Mouse (Mus musculus) layer of hippocampus, adult 2 months (tissue): ENCODE measurements at regions not wholly inside any gene's neighbourhood (a gene's known extent, or its start where the extent isn't known, plus 50 kb on each side); places are given as distances from the start of the nearest gene placed in this dataset.

Source experiments
- DNase-seq, 2 experiments: peaks; one replicate each; pipeline ENCODE4 v3.0.0; 2022; ENCODE audit warnings: low spot score in 2 of 2
- H3K27ac ChIP-seq: fragments of 200-600 bp; 2 replicates; pipeline ENCODE4 v1.8.1; 2022
- H3K4me3 ChIP-seq: fragments of 200-600 bp; 2 replicates; pipeline ENCODE4 v1.8.1; 2022; ENCODE audit warnings: mild to moderate bottlenecking
- CTCF ChIP-seq: fragments of 200-600 bp; conservative IDR thresholded peaks from 2 replicates; pipeline ENCODE4 v1.8.1; 2022; ENCODE audit warnings: antibody characterized with exemption, mild to moderate bottlenecking, moderate library complexity

DNA sequence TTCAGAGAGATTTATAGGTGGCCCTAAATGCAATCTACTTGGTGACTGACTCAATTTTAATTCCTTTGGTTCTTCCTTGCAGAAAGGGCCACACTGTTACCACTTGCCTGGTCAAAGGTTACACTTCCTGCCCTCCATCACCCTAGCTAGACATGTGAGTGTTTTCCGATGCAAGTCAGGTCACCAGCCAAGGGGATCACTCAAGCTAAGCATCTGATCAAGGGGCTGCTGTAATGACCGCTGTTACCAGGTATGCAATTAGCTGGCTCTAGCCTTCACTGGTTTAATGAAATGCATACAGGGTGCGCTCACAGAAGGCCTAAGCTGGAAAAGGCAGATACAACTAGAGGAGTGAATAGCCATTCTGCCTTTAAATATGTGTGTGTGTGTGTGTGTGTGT, 105.1 kb downstream of the Mtx2 start:
- TF ChIP-seq CTCF: no peak
- no peak overlapping the region for H3K27ac ChIP-seq
- H3K4me3 ChIP-seq: no peak overlapping the region
- no peak for DNase-seq

GRCm38 (mm10) chr2:74933190-74933589, 107.6 kb downstream of the Mtx2 start:
- no peak for DNase-seq
- H3K4me3 ChIP-seq: no peak overlapping the region
- TF ChIP-seq CTCF: no peak
- no peak overlapping the region for H3K27ac ChIP-seq

GRCm38 (mm10) chr2:74933771-74934170, 108.2 kb downstream of the Mtx2 start:
- H3K4me3 ChIP-seq: no peak overlapping the region
- no peak overlapping the region for H3K27ac ChIP-seq
- no peak for DNase-seq
- TF ChIP-seq CTCF: no peak

DNA sequence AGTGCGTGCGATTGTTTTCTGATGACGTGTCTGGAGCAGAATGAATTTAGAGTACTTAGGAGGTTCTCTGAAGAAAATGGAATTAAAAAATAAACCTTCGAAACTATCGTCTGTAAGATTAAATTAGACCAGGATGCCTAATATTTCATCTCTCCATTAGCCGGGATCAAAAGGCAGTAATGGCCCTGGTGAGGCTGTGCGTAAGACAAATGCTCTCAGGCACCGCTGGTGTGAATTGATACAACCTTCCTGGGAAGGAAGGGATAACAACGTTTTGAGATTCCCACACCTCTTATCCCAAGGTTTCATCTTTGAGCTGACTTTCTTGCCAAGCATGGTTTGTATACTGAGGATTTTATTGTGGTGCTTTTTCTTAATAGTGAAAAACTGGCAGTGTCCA, 113.1 kb downstream of the Mtx2 start:
- no peak for DNase-seq
- TF ChIP-seq CTCF: no peak
- no peak overlapping the region for H3K4me3 ChIP-seq
- no peak overlapping the region for H3K27ac ChIP-seq

- H3K27ac ChIP-seq: no peak overlapping the region
- no peak for TF ChIP-seq CTCF
- no peak for DNase-seq
- no peak overlapping the region for H3K4me3 ChIP-seq
These were observed 116.4 kb downstream of the Mtx2 start for GRCm38 (mm10) chr2:74941966-74942365.

DNA sequence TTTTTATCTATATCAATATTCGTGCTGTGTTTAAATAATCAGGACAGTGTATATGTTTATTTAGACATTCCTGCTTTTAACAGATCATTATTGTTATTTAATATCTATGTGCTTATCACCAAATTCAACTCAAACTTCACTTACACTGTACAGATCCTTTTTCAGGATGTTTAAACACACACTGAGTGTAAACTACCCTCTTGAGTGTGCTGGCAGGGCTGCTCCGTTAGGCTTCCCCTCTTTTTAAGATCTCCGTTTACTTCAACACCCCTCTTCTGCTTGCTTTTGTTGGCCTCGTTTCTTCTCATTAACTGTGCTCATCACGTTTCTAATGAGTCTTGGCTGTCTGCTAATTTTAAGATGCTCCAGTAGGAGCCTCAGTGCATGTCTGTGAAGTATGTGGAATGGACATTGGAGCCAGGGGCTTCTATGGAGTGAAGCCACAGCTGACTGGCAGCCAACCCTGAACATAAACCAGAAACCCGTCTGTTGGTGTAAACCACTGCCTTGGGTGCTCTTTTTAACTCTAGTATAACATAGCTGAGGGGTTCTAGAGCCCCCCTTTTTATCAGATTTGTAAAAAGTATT, 117.1 kb downstream of the Mtx2 start:
- no peak for TF ChIP-seq CTCF

DNA sequence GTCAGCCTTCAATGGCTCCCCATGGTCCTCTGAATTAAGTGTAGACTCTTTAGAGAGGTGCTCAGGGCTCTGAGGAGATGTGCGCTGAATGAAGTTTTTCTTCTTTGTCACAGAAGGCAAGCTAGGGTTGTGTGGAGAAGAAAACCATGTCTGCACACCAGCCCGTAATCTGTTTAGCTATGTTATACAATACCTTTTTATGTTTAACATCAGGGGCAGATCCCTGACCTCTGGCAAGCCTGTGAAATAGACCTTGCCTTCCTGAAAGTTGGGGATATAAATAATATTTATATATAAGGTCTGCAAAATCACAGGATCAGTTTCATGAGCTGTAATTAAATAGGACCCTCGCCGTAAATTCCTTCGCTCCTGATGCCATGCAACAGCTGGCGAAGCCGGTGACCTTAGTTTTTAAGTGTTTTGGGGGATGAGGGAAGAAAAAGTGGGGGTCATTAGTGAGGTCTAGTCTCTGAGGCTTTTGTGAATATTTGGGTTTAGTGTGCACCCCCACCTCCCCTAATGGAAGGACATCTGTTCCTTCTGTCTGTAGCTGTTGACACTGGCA, 119.7 kb downstream of the Mtx2 start:
- TF ChIP-seq CTCF: no peak
- Histone ChIP-seq H3K4me3 (no peak overlapping the region), H3K27ac (no peak overlapping the region)
- no peak for DNase-seq

More for the DNA sequence above, 117.1 kb downstream of the Mtx2 start:
- Histone ChIP-seq H3K27ac (no peak overlapping the region), H3K4me3 (no peak overlapping the region)
- no peak for DNase-seq

GRCm38 (mm10) chr2:74951401-74952260, 126.0 kb downstream of the Mtx2 start:
- Histone ChIP-seq H3K27ac (no peak overlapping the region), H3K4me3 (no peak overlapping the region)
- DNase-seq: no peak
- no peak for TF ChIP-seq CTCF

DNA sequence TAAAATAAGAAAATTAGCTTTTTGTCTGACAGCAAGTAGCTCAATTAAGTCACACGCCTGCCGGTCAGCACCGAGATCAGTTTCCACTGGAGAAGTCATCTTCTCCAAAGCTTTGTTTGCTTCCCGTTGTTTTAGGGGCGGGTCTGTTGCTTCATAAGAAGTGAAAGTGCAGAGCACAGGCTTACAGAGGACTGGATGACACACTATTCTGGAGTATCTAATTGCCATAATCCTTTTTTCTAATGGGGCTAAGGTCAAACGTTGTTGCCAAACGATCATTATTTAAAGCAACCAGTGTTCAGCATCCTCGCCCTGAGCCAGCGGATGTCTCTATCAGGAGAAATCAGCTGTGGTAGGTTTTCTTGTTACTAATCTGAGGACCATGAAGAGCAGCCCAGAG, 128.5 kb downstream of the Mtx2 start:
- TF ChIP-seq CTCF: no peak
- H3K4me3 ChIP-seq: no peak overlapping the region
- no peak overlapping the region for H3K27ac ChIP-seq
- DNase-seq: no peak

DNA sequence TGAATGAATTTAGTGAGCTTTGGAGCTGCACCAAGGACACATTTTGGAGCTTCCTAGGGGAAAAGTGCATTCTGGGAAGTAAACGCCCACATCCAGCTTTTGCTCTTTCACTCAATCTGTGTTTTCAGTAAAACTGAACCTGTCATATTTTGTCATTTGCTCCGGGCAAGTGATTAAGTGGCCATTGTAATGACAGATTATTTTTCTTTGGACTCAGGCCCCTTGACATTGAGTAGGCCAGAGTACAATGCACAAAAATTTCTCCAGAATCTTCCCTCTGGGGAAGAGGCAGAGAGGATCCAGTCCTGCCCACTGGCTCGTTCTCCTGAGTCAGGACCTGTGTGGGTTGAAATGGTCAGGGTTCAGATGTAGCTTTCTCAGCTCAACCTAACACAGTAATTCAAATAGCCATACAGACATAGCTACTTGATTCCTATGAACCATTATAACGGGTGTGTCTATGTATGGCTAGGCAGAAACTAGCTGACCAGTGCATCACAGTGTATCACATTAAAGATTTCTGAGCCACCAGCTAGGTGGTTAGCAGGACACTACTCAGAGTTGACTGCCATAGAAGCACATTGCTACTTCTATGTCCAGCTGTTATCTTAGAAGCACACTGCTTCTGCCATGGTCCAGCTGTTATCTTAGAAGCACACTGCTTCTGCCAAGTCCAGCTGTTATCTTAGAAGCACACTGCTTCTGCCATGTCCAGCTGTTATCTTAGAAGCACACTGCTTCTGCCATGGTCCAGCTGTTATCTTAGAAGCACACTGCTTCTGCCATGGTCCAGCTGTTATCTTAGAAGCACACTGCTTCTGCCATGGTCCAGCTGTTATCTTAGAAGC, 129.9 kb downstream of the Mtx2 start:
- Histone ChIP-seq H3K27ac (no peak overlapping the region), H3K4me3 (no peak overlapping the region)
- no peak for DNase-seq
- no peak for TF ChIP-seq CTCF

GRCm38 (mm10) chr2:74956129-74956450, 130.5 kb downstream of the Mtx2 start:
- Histone ChIP-seq H3K4me3 (no peak overlapping the region), H3K27ac (no peak overlapping the region)
- TF ChIP-seq CTCF: no peak
- no peak for DNase-seq

GRCm38 (mm10) chr2:74956556-74956955, 131.0 kb downstream of the Mtx2 start:
- no peak for DNase-seq
- Histone ChIP-seq H3K4me3 (no peak overlapping the region), H3K27ac (no peak overlapping the region)
- TF ChIP-seq CTCF: no peak

GRCm38 (mm10) chr2:74959936-74960335, 134.3 kb downstream of the Mtx2 start:
- TF ChIP-seq CTCF: no peak
- Histone ChIP-seq H3K27ac (no peak overlapping the region), H3K4me3 (no peak overlapping the region)
- DNase-seq: no peak
